Mouse (Mus musculus) right cerebral cortex, postnatal 10 days (tissue): ENCODE data around the gene Lrfn5.
A peak's percentile ranks its signal among the peaks of the same experiment; 100 is the strongest.

Experiments used
- DNase-seq, 2 experiments: peaks; one replicate each; pipeline ENCODE4 v3.0.0; 2021; ENCODE audit warnings: low spot score in 2 of 2

The Lrfn5 gene

GRCm38 (mm10) chr12:61522829-61523370 is at the start of gene Lrfn5:
Gene Lrfn5, plus strand, starts transcription at chr12:61523150.
- DNase-seq: peak; percentile 79 to 83

DNA sequence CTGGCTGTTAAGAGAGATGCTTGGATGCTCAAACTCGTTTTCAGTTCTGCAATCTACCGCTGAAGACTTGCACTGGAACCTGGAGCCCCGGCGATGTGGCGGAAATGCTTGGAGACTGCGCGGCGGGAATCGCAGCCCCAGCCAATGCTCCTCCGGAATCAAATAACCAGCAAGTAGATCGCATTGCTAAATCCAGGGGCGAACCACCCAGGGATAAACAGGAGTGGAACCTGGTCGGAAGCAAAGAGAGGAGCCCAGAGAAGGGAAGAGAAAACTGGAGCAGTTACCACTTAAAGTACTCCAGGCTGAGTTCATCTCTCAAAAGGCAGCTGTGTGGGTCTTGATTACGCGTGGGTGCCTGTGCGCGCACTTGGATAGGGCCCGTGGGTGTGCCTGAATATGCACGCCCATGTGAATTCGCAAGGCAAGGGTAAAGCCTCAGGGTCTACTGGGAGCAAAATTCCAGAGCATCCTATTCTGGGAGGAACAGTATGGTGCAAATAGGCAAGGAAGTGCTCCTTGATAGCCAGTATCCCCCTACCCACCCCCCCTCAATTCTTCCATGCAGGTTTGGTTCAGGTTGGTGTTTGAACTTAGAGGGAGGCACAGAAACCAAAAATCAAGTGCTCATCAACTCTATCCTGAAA is 1.3 kb upstream of the Lrfn5 start:
- peak; percentile 57 for DNase-seq

DNA sequence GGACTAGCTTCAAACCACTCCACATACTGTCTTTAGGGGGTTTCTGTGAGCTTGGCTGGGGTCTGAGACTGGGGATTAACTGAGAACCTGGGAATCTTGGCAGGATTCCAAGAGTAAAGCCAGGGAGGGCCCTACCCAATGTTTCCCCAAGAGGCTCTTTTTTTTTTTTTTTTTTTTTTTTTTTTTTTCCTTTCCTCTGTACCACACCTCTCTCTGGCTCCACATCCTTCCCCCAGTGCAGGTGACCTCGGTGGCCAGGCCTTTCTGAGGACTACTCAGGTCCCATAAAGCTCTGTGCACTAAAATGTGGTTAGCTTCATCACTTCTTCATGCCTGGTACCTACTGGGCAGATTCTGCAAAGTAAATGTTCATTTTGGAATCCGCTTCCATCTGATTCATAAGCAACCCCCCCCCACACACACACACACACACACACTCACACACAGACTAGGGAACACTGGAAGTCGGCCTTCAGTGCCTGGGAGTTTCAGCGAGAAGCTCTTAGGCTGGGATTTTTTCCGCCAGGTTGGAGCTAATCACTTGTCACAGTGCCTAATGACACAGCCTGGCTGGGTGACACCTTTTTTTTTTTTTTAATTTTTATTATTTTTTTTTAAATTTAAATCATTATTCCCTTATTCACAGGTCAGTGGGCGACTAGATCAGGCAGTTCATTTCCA is 662 bp upstream of the Lrfn5 start:
- peak; percentile 39 to 48 for DNase-seq

DNA sequence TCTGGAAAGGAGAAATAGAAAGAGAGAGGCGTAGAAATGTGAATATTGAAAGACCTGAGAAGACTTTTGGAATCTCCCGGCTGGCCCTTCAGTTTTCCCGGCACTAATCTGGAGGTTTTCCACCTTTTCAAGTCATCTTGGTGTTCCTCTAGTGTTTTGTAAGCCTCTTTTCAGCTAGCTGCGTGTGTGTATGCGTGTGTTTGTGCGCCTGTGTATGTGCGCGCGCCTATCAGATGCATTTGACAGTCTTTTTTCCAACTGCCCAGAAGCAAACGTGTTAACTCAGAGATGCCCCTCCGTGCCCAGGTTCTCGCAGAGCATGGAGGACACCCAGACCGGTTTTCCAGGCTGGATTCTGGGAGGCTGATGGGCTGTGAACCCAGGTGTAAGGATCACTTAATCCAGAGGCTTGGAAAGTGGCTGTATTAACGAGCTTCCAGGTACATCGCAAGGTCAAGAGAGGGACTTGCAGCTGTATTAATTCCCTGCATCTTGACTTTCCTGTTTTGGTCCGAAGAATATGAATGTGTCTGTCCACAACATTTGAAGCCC is 757 bp downstream of the Lrfn5 start:
- peak; percentile 42 to 56 for DNase-seq

GRCm38 (mm10) chr12:61524183-61524651 is 1.3 kb downstream of the Lrfn5 start:
- peak; percentile 73 to 77 for DNase-seq

DNA sequence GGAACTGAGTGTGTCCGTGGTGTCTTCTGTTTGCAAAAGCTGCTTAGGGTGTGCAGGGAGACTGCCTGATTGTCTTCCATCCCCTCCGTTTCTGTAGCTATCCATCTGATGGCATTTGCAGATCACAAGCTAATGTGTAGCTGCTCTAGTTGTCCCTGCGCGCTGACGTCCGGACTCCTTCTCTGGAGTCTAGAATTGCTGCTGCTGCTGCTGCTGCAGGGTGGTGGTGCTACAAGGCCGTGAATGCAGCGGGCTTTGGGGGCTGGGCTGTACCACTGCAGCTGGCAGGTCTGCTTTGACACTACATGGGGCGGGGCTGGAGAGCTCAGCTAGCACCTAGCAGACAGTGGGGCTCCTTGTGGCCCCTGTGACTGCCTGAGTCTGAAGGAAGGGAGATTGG is 3.2 kb downstream of the Lrfn5 start:
- DNase-seq: peak; percentile 90 to 93

DNA sequence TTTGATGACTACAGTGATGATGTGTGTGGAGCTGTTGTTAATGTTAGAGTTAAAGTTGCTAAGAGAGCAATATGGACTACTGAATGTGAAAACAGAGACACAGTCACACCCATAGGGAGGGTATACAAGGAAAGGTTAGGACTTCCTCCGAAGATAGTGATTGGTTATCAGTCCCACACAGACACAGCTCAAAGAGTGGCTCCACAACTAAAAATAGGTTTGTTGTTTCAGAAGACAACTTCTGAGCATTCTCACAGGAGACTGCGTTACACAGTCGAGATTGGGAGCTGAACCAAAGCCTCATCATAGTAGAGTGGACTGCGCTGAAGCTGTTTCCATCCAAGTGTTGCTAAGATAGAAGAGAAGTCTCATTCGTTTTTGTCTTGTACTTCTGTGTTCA is 57.0 kb downstream of the Lrfn5 start:
- DNase-seq: no peak

DNA sequence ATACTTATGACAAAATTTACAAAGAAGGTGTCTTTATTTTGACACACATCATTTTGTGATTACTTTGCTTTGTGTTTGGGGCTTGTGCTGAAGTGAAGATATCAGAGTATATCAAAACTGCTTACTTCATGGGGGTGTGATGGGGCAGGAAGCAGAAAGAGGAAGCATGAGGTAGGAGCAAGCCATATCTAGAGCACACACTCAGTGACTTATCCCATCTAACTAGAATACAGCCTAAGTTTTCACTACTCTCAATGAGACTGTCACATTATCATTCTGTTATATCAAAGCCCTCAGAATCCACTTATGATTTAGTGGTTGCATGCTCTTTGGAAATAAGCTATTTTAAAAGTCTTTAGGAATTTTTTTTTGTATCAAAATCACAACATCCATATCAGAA is 77.4 kb downstream of the Lrfn5 start:
- no peak for DNase-seq

DNA sequence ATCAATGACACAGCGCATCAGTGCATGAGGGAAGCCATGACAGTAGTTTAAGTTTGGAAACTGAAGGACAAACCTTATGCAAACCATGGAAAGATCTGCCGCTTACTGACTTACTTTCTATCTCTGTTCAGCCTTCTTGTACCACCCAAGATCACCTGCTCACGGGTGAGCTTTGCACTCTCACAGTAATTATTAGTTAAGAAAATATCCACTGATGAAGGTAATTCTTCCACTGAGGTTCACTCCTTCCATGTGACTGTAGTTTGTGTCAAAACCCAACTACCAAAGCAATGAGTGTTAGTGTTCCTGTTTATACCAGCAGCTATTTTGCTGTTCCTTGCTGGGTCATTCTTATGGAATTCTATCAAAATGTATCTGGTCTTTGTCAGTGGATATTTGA is 84.9 kb downstream of the Lrfn5 start:
- DNase-seq: no peak

DNA sequence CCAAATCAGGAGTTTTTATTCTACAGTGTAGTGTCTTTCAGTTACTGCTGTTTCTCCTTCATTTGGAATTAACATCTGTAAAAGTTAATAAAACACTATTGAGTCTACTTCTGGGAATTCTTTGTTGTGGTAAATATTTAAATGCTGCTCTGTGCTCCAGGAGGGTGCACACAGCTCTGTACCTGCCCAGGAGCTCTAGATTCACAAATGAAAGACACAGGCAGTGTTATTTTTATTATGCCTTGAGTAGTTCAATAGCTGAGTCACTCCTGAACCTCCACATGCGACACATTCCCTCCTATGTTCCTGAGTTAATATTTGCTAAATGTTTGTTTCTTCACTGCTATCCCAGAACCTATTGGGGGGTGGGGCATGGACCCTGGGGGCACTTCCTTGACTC is 87.1 kb downstream of the Lrfn5 start:
- DNase-seq: no peak

DNA sequence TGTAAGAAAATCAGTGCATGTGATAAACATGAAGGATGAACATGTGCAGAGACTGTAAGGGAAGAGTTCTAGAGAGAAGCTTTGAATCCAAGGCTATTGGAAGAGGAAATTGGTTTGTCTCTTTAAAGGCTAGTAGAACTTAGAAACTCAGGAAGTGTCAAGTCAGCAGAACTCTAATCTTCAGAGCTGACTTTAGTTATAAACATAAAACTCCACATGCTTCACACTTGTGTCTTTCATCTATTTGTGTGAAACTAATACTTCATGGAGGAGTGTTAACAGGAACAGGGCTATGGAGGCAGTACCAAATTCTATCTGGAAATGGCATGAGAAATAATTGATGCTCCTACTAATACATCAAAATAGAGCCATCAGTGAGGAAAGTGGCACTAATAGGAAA is 101.6 kb downstream of the Lrfn5 start:
- no peak for DNase-seq

GRCm38 (mm10) chr12:61654380-61654779 is 131.4 kb downstream of the Lrfn5 start:
- DNase-seq: no peak

DNA sequence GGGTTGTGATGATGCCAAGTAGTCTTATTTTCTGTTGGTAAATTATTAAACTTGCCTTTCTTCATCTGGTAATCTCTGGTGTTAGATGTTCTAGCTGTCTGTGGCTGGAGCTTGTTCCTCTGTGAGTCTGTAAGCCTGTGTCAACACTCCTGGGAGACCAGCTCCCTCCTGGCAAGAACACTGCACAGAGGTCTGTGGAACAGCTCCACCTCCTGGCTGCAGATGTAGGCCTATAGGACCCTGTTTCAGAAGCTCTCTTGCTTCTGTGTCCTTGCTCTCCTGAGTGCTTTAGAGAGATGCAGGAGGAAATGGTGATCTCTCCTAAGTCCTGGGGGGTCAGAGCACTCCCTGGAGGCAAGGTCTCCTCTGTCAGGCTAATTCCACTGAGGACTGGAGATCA is 200.2 kb downstream of the Lrfn5 start:
- DNase-seq: no peak

DNA sequence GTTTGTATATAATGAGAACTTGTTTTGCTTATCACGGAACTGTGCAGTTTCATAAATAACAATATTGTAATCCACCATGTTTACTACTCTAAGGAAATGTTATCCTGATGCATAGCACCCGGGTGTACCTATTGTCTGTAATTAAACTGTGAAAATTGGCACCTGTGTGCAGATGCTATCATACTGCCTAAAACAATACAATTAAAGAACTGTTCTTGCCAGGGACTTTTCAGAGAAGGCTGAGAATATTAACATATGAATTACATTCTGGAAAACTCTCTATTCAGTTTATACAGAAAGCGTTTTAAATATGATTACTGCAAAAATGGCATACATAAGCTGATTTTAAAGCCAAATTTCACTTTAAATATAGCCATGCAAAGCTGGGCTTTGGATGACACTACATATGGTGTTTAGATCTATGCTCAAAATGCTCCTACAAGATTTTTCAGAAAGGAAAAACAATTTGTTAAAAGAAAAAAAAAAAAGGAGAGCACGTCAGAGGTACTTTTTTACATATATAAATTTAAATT is 284.2 kb downstream of the Lrfn5 start:
- DNase-seq: no peak

GRCm38 (mm10) chr12:61823601-61824000 is 300.7 kb downstream of the Lrfn5 start:
- no peak for DNase-seq

DNA sequence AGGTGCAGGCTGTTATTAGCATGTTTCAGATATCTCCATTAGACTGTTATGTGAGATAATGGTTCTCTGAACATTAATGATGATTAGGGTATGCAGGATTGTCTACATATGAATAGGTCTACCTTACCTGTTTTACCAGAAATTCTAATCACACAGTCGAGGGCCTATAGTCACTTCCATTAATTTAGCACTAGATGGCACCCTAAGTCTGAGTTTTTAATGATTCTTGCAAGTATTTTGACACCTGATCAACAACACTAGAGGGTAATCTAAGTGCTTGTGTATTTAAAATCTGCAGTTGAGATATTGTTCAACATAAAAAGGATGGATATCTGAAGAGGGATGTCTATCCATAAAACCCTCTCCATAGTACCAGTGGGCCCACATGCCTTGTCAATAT is 303.4 kb downstream of the Lrfn5 start:
- no peak for DNase-seq

GRCm38 (mm10) chr12:61842599-61843291 is 319.8 kb downstream of the Lrfn5 start:
- DNase-seq: no peak

GRCm38 (mm10) chr12:61854183-61854582 is 331.2 kb downstream of the Lrfn5 start:
- no peak for DNase-seq
